Mouse (Mus musculus): ENCODE measurements at regions not wholly inside any gene's neighbourhood (a gene's known extent, or its start where the extent isn't known, plus 50 kb on each side); places are given as distances from the start of the nearest gene placed in this dataset.
"Not testable (repeated sequence)": the region's sequence is repeated elsewhere in the genome, so short reads cannot be mapped to it uniquely, and the experiment has no call there.

- TF ChIP-seq CEBPB (IDR thresholded peaks at IDR 0.05; ENCODE audit: low read depth): no peak
- TF ChIP-seq FOSL1 (IDR thresholded peaks at IDR 0.05; ENCODE audit: insufficient read depth, low read length, poor library complexity, severe bottlenecking): no peak
- TF ChIP-seq CTCF (IDR thresholded peaks at IDR 0.05; ENCODE audit: control insufficient read depth, insufficient read depth, insufficient read length): no peak
- no peak for TF ChIP-seq MAX (IDR thresholded peaks at IDR 0.05)
- TF ChIP-seq USF1 (IDR thresholded peaks at IDR 0.05; ENCODE audit: low read depth): no peak
- no peak for TF ChIP-seq MYOD1 (IDR thresholded peaks at IDR 0.05; ENCODE audit: control insufficient read depth, insufficient read length, low read depth)
- no peak for TF ChIP-seq MYOG (IDR thresholded peaks at IDR 0.05; ENCODE audit: control insufficient read depth, extremely low read depth, insufficient read length)
- Histone ChIP-seq H3K4me3 (ENCODE audit: insufficient read depth, poor library complexity, severe bottlenecking) (no peak overlapping the region), H3ac (ENCODE audit: control insufficient read depth, insufficient read length, low read depth) (no peak overlapping the region), H3K27me3 (ENCODE audit: control insufficient read depth, insufficient read depth, insufficient read length) (no peaks in the 10 kb centered on the region), H3K36me3 (ENCODE audit: control insufficient read depth, insufficient read depth) (no peaks in the 10 kb centered on the region), H3K79me2 (ENCODE audit: control insufficient read depth, insufficient read depth) (no peaks in the 10 kb centered on the region), H3K79me3 (ENCODE audit: low read depth) (no peaks in the 10 kb centered on the region)
These were observed 130.1 kb downstream of the Spata19 start for GRCm38 (mm10) chr9:27526681-27527080.

GRCm38 (mm10) chr9:27538480-27538879 lies 141.9 kb downstream of the Spata19 start:
- H3K79me2 ChIP-seq (ENCODE audit: control insufficient read depth, insufficient read depth): no peaks in the 10 kb centered on the region
- TF ChIP-seq MYOG (IDR thresholded peaks at IDR 0.05; ENCODE audit: control insufficient read depth, extremely low read depth, insufficient read length): no peak
- no peak for TF ChIP-seq USF1 (IDR thresholded peaks at IDR 0.05; ENCODE audit: low read depth)
- TF ChIP-seq MYOD1 (IDR thresholded peaks at IDR 0.05; ENCODE audit: control insufficient read depth, insufficient read length, low read depth): no peak
- TF ChIP-seq MAX (IDR thresholded peaks at IDR 0.05): no peak
- TF ChIP-seq FOSL1 (IDR thresholded peaks at IDR 0.05; ENCODE audit: insufficient read depth, low read length, poor library complexity, severe bottlenecking): no peak
- TF ChIP-seq CTCF (IDR thresholded peaks at IDR 0.05; ENCODE audit: control insufficient read depth, insufficient read depth, insufficient read length): no peak
- TF ChIP-seq CEBPB (IDR thresholded peaks at IDR 0.05; ENCODE audit: low read depth): no peak
- H3K27me3 ChIP-seq (ENCODE audit: control insufficient read depth, insufficient read depth, insufficient read length): no peaks in the 10 kb centered on the region
- no peaks in the 10 kb centered on the region for H3K36me3 ChIP-seq (ENCODE audit: control insufficient read depth, insufficient read depth)
- no peak overlapping the region for H3K4me3 ChIP-seq (ENCODE audit: insufficient read depth, poor library complexity, severe bottlenecking)
- H3K79me3 ChIP-seq (ENCODE audit: low read depth): no peaks in the 10 kb centered on the region
- H3ac ChIP-seq (ENCODE audit: control insufficient read depth, insufficient read length, low read depth): no peak overlapping the region

- Histone ChIP-seq H3K27me3 (ENCODE audit: control insufficient read depth, insufficient read depth, insufficient read length) (no peaks in the 10 kb centered on the region), H3K79me3 (ENCODE audit: low read depth) (no peaks in the 10 kb centered on the region), H3K4me3 (ENCODE audit: insufficient read depth, poor library complexity, severe bottlenecking) (no peak overlapping the region), H3K79me2 (ENCODE audit: control insufficient read depth, insufficient read depth) (no peaks in the 10 kb centered on the region), H3K36me3 (ENCODE audit: control insufficient read depth, insufficient read depth) (no peaks in the 10 kb centered on the region), H3ac (ENCODE audit: control insufficient read depth, insufficient read length, low read depth) (no peak overlapping the region)
- TF ChIP-seq USF1 (IDR thresholded peaks at IDR 0.05; ENCODE audit: low read depth): no peak
- no peak for TF ChIP-seq MYOG (IDR thresholded peaks at IDR 0.05; ENCODE audit: control insufficient read depth, extremely low read depth, insufficient read length)
- TF ChIP-seq MAX (IDR thresholded peaks at IDR 0.05): no peak
- no peak for TF ChIP-seq MYOD1 (IDR thresholded peaks at IDR 0.05; ENCODE audit: control insufficient read depth, insufficient read length, low read depth)
- TF ChIP-seq FOSL1 (IDR thresholded peaks at IDR 0.05; ENCODE audit: insufficient read depth, low read length, poor library complexity, severe bottlenecking): no peak
- no peak for TF ChIP-seq CTCF (IDR thresholded peaks at IDR 0.05; ENCODE audit: control insufficient read depth, insufficient read depth, insufficient read length)
- no peak for TF ChIP-seq CEBPB (IDR thresholded peaks at IDR 0.05; ENCODE audit: low read depth)
These were observed 145.1 kb downstream of the Spata19 start for GRCm38 (mm10) chr9:27541585-27542151.

DNA sequence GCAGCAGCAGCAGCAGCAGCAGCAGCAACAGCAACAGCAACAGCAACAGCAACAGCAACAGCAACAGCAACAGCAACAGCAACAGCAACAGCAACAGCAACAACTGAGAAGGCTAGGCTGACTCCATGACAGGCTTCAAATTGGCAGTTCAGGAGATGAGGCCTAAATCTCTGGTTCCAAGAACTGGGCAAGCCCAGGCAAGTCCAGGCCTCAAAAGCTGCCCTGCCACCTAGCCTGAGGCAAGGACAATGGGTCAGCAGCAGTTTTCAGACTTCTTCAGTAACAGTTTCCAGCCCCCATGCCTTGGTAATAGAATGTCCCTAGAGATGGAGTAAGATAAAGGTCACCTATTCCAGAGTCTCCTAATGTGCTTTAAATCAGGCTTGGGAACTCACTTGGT lies 158.1 kb downstream of the Spata19 start:
- H3K79me3 ChIP-seq (ENCODE audit: low read depth); H3K27me3 ChIP-seq (ENCODE audit: control insufficient read depth, insufficient read depth, insufficient read length); H3ac ChIP-seq (ENCODE audit: control insufficient read depth, insufficient read length, low read depth); H3K36me3 ChIP-seq (ENCODE audit: control insufficient read depth, insufficient read depth); H3K79me2 ChIP-seq (ENCODE audit: control insufficient read depth, insufficient read depth); H3K4me3 ChIP-seq (ENCODE audit: insufficient read depth, poor library complexity, severe bottlenecking): not testable (repeated sequence)

DNA sequence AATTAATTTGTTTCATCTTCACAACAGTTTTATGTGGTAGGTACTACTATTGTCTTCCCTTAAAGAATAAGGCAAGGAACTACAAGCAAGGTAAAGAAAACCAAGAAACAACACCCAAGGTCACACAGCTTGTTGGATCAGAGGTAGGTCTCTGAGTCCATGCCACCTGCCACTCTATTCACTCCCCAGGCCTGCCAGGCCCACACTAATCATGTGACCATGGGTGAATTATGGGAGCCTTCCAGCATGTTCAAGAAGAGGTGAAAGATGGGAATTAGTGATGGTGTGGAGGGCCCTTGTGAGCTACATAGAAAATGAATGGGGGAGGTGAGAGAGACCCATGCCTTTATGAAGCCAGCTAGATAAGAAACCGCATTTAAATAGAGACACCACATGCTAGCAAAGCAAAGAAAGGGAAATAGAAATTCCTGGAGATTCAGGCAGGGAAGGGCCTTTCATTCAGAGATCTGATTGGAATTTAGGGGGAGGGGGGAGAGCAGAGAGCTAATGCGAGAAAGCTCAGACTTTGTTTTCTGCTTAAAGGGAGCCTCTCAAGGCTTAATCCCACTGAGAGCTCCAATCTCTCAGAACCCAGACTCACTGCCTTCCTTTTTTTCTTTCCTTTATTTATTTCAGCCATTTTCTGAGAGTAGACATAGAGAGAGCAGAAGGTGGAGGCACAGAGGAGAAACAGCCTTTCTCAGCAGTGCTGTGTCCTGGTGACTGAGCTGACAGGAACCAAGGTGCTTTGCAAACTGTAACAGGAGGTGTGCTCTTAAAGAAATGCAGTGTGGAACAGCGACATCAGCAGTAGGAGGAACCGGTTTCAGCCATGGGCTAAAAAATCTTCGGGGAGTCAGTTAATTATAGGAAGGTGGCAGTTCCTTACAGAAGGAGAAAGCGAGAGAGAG lies 160.0 kb downstream of the Spata19 start:
- TF ChIP-seq FOSL1 (IDR thresholded peaks at IDR 0.05; ENCODE audit: insufficient read depth, low read length, poor library complexity, severe bottlenecking) (no peak), CTCF (IDR thresholded peaks at IDR 0.05; ENCODE audit: control insufficient read depth, insufficient read depth, insufficient read length) (no peak), MYOG (IDR thresholded peaks at IDR 0.05; ENCODE audit: control insufficient read depth, extremely low read depth, insufficient read length) (no peak), MYOD1 (IDR thresholded peaks at IDR 0.05; ENCODE audit: control insufficient read depth, insufficient read length, low read depth) (no peak), USF1 (IDR thresholded peaks at IDR 0.05; ENCODE audit: low read depth) (no peak), CEBPB (IDR thresholded peaks at IDR 0.05; ENCODE audit: low read depth) (no peak), MAX (IDR thresholded peaks at IDR 0.05) (no peak)
- H3K27me3 ChIP-seq (ENCODE audit: control insufficient read depth, insufficient read depth, insufficient read length): no peaks in the 10 kb centered on the region
- no peak overlapping the region for H3K4me3 ChIP-seq (ENCODE audit: insufficient read depth, poor library complexity, severe bottlenecking)
- H3K79me2 ChIP-seq (ENCODE audit: control insufficient read depth, insufficient read depth): no peaks in the 10 kb centered on the region
- H3K79me3 ChIP-seq (ENCODE audit: low read depth): no peaks in the 10 kb centered on the region
- no peaks in the 10 kb centered on the region for H3K36me3 ChIP-seq (ENCODE audit: control insufficient read depth, insufficient read depth)
- no peak overlapping the region for H3ac ChIP-seq (ENCODE audit: control insufficient read depth, insufficient read length, low read depth)
